Comparison of ENCODE assay signal across 8 mouse cellular contexts in the genomic region with DNA sequence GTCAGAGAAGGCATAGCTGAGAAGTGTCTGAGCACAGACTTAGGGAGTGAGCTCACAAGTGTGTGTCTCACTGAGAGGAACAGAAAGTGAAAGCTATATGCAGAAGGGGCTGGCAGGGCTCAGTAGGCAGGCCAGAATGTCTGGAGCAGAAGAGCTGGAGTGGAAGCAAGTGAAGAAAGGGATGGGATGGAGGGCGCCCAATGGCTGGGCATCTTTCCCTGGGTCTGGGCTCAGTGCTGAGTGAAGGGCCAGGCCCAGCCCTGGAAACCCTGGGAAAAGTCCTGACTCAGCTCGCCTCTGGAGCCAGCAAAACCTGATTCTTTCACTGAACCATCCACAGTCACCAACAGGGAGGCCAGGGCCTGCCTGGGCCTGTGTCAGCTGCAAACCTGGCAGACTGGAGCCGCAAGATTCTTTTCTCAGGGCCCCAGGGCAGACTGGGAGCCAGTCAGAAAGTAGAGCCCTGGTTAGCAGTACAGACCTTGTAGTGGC. TPM values are rescaled to one million over a fixed set of nuclear protein-coding genes. Genes with fewer than 3 reads are reported as not detected.
DNase-seq lines count a peak whose midpoint lies in the region; ATAC-seq and TF ChIP-seq lines count a peak whose summit lies in the region.
"Had no signal": no experiment of that assay in that cellular context is flagged by ENCODE, and none has a peak within 500 bp of the region (broad histone marks: within the 10 kb centered on the region; RNA-seq: fewer than 3 reads in every experiment).

No protein-coding gene starts in this region.

- no peaks in the 10 kb centered on the region for H3K27me3 ChIP-seq in ES-Bruce4 (ENCODE audit: control insufficient read depth, insufficient read depth, low read length, poor library complexity, severe bottlenecking)
- no peaks in the 10 kb centered on the region for H3K27me3 ChIP-seq in embryonic facial prominence, embryonic 13.5 days
- no peaks in the 10 kb centered on the region for H3K27me3 ChIP-seq in forebrain, embryonic 12.5 days

- no peaks in the 10 kb centered on the region for H3K9me3 ChIP-seq in ES-Bruce4 (replicated peaks; ENCODE audit: control insufficient read depth, insufficient read depth, low read length, poor library complexity, severe bottlenecking)
- H3K9me3 ChIP-seq in embryonic facial prominence, embryonic 13.5 days = no peaks in the 10 kb centered on the region
- H3K9me3 ChIP-seq in forebrain, embryonic 12.5 days = peaks cover 1% of the 10 kb centered on the region; the same call in 1 of the 2 replicates

- TF ChIP-seq POLR2A in ES-Bruce4 (IDR thresholded peaks at IDR 0.05; ENCODE audit: insufficient read depth, low read length) = no peak

- H3K4me3 ChIP-seq in ES-Bruce4 (ENCODE audit: low read depth, low read length) = no peak overlapping the region
- H3K4me3 ChIP-seq in embryonic facial prominence, embryonic 13.5 days = no peak overlapping the region
- no peak overlapping the region for H3K4me3 ChIP-seq in forebrain, embryonic 12.5 days (replicated peaks)

- WGBS in embryonic facial prominence, embryonic 13.5 days = 56% methylated on average over 3 of the region's 3 CpGs
- 82% methylated on average over 3 of the region's 3 CpGs for WGBS in forebrain, embryonic 12.5 days

- H3K9ac ChIP-seq in ES-Bruce4 (ENCODE audit: low read depth, poor library complexity, severe bottlenecking) = peak overlapping the region; percentile 3; the same call in 1 of the 2 replicates
- H3K9ac ChIP-seq in embryonic facial prominence, embryonic 13.5 days = no peak overlapping the region
- H3K9ac ChIP-seq in forebrain, embryonic 12.5 days = no peak overlapping the region

- no peak for TF ChIP-seq CTCF in ES-Bruce4 (IDR thresholded peaks at IDR 0.05; ENCODE audit: low read depth, low read length)

- H3K36me3 ChIP-seq in ES-Bruce4 (ENCODE audit: control insufficient read depth, insufficient read depth, low read length, poor library complexity, severe bottlenecking) = no peaks in the 10 kb centered on the region
- no peaks in the 10 kb centered on the region for H3K36me3 ChIP-seq in embryonic facial prominence, embryonic 13.5 days
- no peaks in the 10 kb centered on the region for H3K36me3 ChIP-seq in forebrain, embryonic 12.5 days (replicated peaks)

- peak overlapping the region; percentile 42 for H3K27ac ChIP-seq in ES-Bruce4 (ENCODE audit: insufficient read depth, low read length)
- peak overlapping the region; percentile 64; the same call in 1 of the 2 replicates for H3K27ac ChIP-seq in embryonic facial prominence, embryonic 13.5 days
- H3K27ac ChIP-seq in forebrain, embryonic 12.5 days = no peak overlapping the region

- H3K4me1 ChIP-seq in ES-Bruce4 (ENCODE audit: control insufficient read depth, insufficient read depth, low read length) = peaks cover 5% of the 10 kb centered on the region
- H3K4me1 ChIP-seq in embryonic facial prominence, embryonic 13.5 days = peaks cover 5% of the 10 kb centered on the region
- H3K4me1 ChIP-seq in forebrain, embryonic 12.5 days = peaks cover 7% of the 10 kb centered on the region; the same call in 1 of the 2 replicates

- peak; percentile 68 for TF ChIP-seq EP300 in ES-Bruce4 (IDR thresholded peaks at IDR 0.05; ENCODE audit: insufficient read depth, low read depth, low read length)

- DNase-seq in kidney, adult 9 months = peak; percentile 39
- no peak for DNase-seq in spleen, postnatal 4 days (ENCODE audit: low spot score in 2 of 2)
- no peak for DNase-seq in frontal cortex, postnatal 36 days (ENCODE audit: low spot score in 2 of 2)
- DNase-seq: liver had no signal

- ATAC-seq in embryonic facial prominence, embryonic 13.5 days (ENCODE audit: insufficient number of reproducible peaks, insufficient read depth, low FRiP score, low TSS enrichment, low read depth) = peak; percentile 69; the same call in 1 of the 2 replicates
- peak; percentile 66 for ATAC-seq in monocyte, adult 5-6 weeks (replicated peaks; ENCODE audit: insufficient number of reproducible peaks, low FRiP score, low TSS enrichment, poor library complexity, severe bottlenecking)
- no peak for ATAC-seq in forebrain, embryonic 12.5 days (ENCODE audit: low FRiP score)

- H3K4me2 ChIP-seq in embryonic facial prominence, embryonic 13.5 days = no peak overlapping the region
- H3K4me2 ChIP-seq in forebrain, embryonic 12.5 days = no peak overlapping the region

RNA-seq across cellular contexts. Expression of gene Gm10073, which starts 9.5 kb away (rescaled TPM):
- 498 and 566 TPM in 2 replicates for polyA plus RNA-seq in ES-Bruce4 (2011; ENCODE audit: insufficient read depth, insufficient read length, low read depth, missing spikeins)
- polyA plus RNA-seq in embryonic facial prominence, embryonic 13.5 days (2015; fragmentation: Nextera tagmentation; extraction: Ambion mirVana) = 9.8 and 34.6 TPM in 2 replicates
- 2.2 to 11.5 TPM (median 9.5 TPM) in 3 replicates for total RNA-seq in monocyte, adult 5-6 weeks (2017)
- polyA plus RNA-seq in forebrain, embryonic 12.5 days (2016; fragmentation: Nextera tagmentation; extraction: Ambion mirVana) = 3.4 and 4.6 TPM in 2 replicates

RNA-seq across cellular contexts. Expression of gene Cdh1, which starts 39.4 kb away (rescaled TPM):
- 347 and 358 TPM in 2 replicates for polyA plus RNA-seq in ES-Bruce4 (2011; ENCODE audit: insufficient read depth, insufficient read length, low read depth, missing spikeins)
- 37.9 and 44.5 TPM in 2 replicates for polyA plus RNA-seq in embryonic facial prominence, embryonic 13.5 days (2015; fragmentation: Nextera tagmentation; extraction: Ambion mirVana)
- 7.3 to 16.7 TPM (median 15.2 TPM) in 3 replicates for total RNA-seq in monocyte, adult 5-6 weeks (2017)
- 3.9 and 4.2 TPM in 2 replicates for polyA plus RNA-seq in forebrain, embryonic 12.5 days (2016; fragmentation: Nextera tagmentation; extraction: Ambion mirVana)

RNA-seq across cellular contexts. Expression of gene Cdh3, which starts 53.0 kb away (rescaled TPM):
- 33.3 and 40.9 TPM in 2 replicates for polyA plus RNA-seq in ES-Bruce4 (2011; ENCODE audit: insufficient read depth, insufficient read length, low read depth, missing spikeins)
- polyA plus RNA-seq in embryonic facial prominence, embryonic 13.5 days (2015; fragmentation: Nextera tagmentation; extraction: Ambion mirVana) = 21.5 and 22.3 TPM in 2 replicates
- not detected in 3 replicates for total RNA-seq in monocyte, adult 5-6 weeks (2017)
- 2.5 and 3.5 TPM in 2 replicates for polyA plus RNA-seq in forebrain, embryonic 12.5 days (2016; fragmentation: Nextera tagmentation; extraction: Ambion mirVana)

Comparison
In these comparisons a context has a peak if more than half of its experiments do, and no peak if none do; other contexts are left out.
1. RNA of gene Gm10073, which starts 9.5 kb away (polyA plus RNA-seq): 498 to 566 TPM in ES-Bruce4; 9.8 to 34.6 TPM in embryonic facial prominence, embryonic 13.5 days and 3.4 to 4.6 TPM in forebrain, embryonic 12.5 days; every median in the first group is over 10 times any median in the second.